Mouse (Mus musculus): ENCODE measurements at regions not wholly inside any gene's neighbourhood (a gene's known extent, or its start where the extent isn't known, plus 50 kb on each side); places are given as distances from the start of the nearest gene placed in this dataset.
A peak's percentile ranks its signal among the peaks of the same experiment; 100 is the strongest.

DNA sequence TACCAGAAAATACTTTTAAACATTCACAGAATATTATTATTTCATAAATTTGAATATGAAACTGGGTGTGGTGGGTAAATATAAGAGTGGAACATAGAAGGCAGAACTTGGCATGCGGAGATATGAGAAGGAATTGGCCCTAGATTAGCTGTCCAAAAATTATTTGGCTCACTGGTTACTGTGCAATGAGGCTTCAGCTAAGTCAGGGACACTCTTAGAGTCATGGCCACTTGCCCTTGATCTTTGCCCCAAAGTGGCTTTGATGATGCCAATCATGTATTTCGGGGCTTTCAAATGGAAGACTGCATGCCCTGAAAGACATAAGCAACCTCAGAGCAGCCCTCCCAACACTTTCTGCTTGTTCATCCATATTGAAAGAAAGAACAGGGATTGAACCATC is 76.9 kb downstream of the Pxdc1 start:
- no peak for DNase-seq

DNA sequence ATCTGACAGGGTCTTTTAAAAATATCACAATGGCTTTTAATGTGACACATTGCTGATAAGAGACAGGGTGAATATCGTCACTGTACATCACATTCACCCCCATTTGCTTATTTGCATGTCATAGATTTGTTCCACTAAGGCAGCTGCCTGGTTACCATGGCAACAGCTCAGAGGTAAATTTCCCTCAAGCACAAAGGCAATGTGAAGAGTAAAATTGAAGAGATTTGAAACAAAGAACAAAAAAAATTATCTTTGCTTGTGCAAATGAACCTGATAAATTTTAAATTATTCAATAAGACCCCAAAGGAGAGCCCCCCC is 77.3 kb downstream of the Pxdc1 start:
- no peak for DNase-seq

GRCm38 (mm10) chr13:34575179-34575996 is 77.9 kb downstream of the Pxdc1 start:
- no peak for DNase-seq

GRCm38 (mm10) chr13:34569312-34569711 is 84.0 kb downstream of the Pxdc1 start:
- DNase-seq: peak; percentile 8

DNA sequence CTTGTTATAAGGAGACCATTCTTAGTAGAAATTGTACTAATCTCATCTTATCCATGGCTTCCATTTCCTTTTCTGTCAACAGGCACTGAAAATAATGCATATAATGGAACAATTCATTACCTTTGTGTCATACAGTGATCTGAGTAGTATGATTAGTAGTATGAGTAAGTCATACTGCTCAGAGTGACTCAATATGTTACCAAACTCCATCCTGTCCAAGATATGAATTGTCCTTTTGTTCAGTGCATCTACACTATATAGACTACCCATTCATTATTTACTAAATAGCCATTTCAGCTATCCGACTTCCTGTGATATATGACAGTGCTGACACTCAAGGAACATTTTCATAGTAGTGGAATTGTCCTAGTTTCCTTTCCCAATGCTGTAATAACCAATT is 86.6 kb downstream of the Pxdc1 start:
- DNase-seq: no peak

DNA sequence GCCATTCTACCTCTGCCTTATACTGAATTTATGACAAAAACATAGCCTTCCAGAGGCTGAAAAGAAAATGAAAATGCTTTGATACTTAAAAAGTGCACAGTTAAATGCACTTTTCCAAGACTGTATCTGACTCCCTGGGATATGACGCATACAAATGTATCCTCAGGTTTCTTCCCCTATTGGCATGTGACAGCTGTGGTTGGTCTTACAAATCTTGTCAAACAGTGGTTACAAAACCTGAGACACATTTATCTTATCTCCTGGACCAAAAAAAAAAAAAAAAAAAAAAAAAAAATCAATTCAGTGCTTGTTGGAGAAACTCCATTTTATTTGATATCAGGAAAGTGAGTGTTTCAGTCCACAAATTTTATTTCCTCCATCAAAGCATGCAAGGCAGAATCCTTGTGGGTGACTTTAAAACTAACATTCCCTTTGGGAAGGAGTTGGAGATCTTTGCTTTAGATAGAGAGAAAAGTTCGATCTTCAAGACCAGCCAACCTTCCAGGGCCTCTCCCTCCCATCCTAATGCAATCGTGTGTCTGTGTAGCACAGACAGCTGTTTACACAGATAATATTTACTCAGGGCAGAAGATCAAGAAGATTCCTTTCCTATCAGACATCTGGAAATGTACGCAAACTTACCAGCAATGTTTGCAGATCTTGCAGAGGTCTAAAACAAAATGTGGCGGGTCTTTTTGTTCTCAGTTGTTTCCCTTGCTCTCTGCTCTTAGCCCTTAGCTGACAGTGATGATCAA is 103.0 kb downstream of the Pxdc1 start:
- DNase-seq: no peak

- no peak for DNase-seq
Measured at GRCm38 (mm10) chr13:34540646-34541045, 112.6 kb downstream of the Pxdc1 start.

DNA sequence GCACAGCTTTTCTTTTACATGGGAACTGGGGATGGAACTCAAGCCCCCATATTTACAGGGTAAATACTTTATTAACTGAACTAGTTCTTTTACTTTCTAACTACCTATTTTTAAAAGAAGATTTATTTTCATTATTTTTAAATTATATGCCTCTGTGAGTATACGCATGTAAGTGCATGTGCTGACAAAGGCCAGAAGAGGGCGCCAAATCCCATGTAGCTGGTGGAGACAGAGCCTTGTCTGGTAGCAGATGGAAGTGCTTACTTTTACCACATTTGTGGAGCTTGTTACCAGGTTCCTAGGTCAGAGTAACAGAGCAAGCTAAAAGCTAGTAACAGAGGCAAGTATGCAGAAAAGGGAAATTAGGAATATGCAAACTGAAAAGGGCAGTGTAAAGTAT is 119.4 kb downstream of the Pxdc1 start:
- DNase-seq: no peak

- DNase-seq: no peak
Measured at GRCm38 (mm10) chr13:34511332-34511731, 142.0 kb downstream of the Pxdc1 start.

DNA sequence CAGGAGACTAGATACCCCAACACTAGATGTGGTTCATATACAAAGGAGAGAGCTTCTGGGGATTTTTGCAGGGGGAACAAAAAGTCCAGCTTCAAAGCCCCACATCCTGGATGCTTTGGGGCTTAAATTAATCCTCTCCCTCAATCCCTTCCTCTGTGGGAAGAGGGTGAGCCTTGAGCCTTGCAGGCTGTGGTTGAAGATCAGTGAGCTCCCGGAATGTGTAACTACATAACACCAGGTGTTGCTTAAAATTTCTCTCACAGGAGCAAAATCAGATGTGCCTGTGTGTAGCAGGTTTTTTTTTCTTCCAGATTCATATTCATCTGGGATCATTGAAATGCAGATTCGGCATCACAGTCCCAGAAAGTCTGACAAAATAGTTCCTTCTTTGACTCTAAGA is 146.1 kb downstream of the Pxdc1 start:
- DNase-seq: no peak

DNA sequence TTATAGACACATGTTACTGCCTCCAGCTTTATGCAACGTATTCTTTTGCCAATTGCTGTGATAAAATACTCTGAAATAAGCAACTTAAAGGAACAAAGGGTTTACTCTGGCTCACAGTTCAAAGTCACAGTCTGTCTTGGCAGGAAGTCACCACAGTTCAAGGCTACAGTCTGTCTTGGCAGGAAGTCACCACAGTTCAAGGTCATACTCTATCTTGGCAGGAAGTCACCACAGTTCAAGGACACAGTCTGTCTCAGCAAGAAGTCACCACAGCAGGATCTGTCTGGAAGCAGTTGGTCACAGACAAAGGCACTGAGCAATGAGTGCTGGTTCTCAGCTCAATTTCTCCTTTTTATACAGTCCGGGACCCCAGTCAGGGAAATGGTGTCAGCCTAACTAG is 147.4 kb downstream of the Pxdc1 start:
- DNase-seq: no peak

- DNase-seq: no peak
Measured at GRCm38 (mm10) chr13:34504879-34505278, 148.4 kb downstream of the Pxdc1 start.

GRCm38 (mm10) chr13:34498910-34499309 is 153.9 kb upstream of the Slc22a23 start:
- DNase-seq: no peak

GRCm38 (mm10) chr13:34497667-34498066 is 152.7 kb upstream of the Slc22a23 start:
- DNase-seq: no peak

DNA sequence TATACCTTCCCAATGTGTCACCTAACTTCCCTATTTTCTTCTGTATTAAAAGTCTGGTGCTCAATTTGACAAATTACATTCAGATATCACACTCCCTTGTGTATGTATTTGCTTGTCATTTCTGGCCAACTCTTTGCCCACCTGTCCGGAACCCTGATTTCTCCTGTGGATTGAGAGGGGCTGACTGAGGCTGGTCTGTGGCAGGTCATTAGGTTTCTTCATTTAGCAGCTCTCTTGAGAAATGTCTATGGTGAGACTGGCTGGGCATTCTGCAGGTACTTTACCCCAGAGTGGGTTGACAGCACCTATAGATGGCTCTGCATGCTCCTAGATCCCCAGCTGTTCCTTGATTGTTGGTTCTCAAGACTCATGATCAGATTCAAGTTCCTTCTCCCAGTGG is 139.8 kb upstream of the Slc22a23 start:
- DNase-seq: no peak

GRCm38 (mm10) chr13:34481461-34481860 is 136.5 kb upstream of the Slc22a23 start:
- DNase-seq: no peak

GRCm38 (mm10) chr13:34470410-34470809 is 125.4 kb upstream of the Slc22a23 start:
- DNase-seq: no peak

DNA sequence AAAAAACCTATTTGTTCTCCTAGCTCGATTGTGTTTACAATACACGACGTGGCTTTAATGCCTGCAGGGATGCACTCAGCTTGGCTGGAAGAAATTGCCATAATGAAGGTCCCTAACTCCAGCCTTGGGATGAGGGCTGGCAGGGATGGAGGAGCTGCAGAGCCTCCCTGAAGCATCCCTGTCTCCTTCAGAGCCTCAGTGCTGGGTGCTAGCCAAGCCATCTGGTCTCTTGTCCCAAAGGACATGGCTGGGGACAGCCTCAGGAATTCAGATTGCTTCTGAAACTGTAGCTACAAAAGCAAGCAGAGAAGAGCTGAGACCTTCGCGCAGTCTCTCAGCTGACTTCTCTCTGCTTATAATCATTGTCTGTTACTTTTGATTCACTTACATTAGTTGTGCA is 124.6 kb upstream of the Slc22a23 start:
- peak; percentile 83 for DNase-seq

- no peak for DNase-seq
Measured at GRCm38 (mm10) chr13:34468132-34468748, 123.3 kb upstream of the Slc22a23 start.

DNA sequence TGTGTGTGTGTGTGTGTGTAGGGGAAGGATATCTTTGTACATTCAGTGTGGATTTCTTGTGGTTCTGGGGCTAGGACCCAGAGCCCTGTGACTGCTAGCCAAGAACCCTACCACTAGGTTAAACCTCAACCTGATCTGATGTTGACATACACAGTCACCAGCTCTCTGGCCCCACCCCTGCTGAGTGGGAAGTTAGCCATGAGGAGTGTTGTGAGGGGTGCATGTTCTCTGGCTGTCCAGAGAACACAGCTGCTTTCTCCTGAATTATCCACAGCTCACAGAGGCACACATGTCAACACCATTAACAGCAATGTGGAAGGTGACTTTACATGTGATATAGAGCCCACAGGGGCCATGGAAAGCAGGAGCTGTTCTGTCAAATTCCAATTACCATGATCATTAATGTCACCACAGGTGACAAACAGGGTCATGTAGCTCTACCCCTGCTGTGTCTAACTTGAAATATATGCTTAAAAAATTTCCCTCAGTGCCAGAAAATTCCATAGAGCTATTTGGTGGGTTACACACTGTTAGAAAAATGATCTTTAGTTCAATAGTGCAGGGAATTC is 121.0 kb upstream of the Slc22a23 start:
- no peak for DNase-seq

GRCm38 (mm10) chr13:34465456-34465855 is 120.5 kb upstream of the Slc22a23 start:
- DNase-seq: no peak

DNA sequence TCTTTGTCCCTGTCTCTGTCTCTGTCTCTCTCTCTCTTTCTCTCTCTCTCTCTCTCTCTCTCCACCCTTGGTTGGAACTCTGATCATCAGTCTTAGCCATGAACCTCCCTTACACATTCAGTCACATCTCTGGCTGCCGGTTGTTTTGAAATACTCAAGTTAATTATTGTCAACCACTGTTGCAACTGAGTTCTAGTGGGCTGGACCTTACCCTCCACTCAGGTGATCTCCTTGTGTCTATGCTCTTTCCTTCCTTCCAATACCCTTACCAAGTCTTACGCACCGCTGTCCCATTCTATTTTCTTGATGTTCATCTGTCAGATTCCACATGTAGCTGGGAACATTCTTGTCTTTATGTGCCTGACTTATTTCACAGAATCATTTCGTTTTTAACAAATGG is 119.2 kb upstream of the Slc22a23 start:
- DNase-seq: no peak

DNA sequence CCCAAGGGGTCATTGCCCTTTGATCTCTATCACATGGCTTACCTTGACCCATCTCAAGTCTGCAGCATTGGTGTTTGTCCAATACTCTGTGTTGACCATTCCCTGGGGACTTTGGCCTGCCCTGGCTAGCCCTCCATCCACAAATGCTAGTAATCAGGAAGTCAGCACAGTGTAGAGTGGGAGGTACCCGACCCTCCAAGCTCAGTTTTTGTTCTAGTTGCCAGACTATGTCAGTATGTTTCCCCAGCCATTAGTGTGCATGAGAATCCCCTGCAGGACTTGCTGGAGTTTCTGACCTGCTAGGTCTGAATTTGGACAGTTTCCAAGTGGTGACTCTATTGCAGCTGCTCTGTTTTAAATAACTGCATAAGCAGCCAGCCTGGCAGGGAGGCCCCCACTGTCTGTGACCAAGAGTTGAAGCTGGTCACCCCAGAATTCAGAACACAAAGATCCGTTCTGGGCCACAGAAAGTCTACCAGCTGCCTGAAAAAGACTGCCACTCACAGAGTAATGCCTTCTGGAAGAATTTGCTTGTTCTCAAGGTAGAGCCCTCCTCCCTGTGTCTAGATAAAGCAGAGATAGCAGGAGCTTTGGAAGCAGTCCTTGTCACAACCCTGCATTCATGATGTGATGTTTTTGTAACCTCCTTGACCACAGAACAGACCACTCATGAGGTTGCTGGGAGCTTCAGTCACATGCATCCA is 118.0 kb upstream of the Slc22a23 start:
- DNase-seq: no peak
